Mouse (Mus musculus): ENCODE data around the gene Tm9sf3.
A peak's percentile ranks its signal among the peaks of the same experiment; 100 is the strongest.

Gene Tm9sf3

DNA sequence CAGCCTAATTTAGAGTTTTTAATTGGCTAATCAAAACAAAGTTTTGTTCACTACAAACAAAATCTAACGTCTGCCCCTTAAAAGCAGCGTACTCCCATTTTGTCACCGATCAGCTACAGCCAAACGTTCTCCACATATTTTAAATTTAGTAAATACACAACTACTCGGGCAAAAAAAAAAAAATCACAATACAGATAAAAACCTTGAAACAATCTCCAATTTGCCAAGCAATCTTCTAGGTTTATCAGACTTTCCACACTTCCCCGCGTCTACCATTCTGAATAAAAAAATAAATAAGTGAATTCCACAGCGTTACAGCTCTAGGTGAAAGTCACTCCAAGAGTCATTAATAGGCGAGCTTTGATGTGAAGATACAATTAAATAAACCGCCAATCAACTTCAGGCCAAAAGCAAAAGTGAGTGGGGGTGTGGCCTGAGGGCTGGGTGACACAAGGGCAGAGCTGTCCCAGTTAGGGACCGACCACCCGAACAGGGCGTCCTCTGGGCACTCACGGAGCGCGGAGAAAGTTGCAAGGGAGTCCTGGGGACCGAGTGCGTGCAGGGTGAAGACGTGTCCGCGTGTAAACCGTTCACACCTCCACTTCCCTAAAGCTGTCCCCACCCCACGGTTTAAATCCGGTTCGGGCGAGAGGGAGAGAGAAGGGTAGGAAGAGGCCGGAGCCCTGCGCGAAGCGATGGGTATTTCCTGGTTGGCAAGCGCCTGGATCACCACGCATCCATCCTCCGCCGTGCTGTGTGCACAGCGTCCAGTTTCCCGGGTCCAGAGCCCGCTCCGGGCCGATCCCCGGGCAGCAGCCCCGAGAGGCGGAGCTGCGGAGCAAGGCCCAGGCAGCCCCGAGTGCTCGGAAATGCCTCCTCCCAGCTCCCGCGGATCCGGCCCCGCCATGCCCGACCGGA is 826 bp downstream of the Tm9sf3 start:
- peak; percentile 63 to 68 for DNase-seq (ENCODE audit: low spot score in 2 of 2)

DNA sequence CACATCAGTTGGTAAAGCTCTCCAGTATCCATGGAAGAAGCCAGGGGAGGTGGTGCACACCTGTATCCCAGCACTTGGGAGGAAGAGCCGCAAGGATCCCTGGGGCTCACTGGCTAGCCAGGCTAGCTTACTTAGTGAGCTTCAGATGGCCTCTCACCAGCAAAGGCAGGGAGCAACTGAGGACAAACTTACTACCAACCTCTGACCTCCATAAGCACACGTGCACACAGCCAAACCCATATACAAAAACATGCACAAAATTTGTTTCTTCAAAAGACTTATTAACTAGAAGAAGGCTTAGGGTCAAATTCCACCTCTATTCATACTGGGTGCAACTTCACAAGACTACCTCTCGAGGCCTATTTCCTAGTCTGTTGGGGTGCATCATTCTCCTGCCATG is 3.1 kb downstream of the Tm9sf3 start:
- no peak for DNase-seq (ENCODE audit: low spot score in 2 of 2)

DNA sequence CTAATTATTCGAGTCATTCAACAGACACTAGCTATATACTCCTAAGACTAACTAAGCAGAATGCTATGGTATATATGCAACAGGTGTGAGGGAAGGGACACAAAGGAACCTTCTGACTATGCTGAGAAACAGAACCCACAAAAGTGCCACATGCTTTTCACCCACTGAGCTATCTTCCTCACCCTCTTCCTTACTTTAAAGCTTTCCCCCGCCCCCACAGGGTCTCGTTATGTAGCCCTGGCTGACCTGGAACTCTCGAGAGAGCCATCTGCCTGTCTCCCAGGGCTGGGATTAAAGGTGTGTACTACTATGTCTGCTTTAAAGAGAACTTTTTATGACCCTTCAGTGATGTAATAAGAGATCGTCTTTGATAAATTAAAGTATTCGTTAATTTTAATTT is 4.5 kb downstream of the Tm9sf3 start:
- no peak for DNase-seq (ENCODE audit: low spot score in 2 of 2)

DNA sequence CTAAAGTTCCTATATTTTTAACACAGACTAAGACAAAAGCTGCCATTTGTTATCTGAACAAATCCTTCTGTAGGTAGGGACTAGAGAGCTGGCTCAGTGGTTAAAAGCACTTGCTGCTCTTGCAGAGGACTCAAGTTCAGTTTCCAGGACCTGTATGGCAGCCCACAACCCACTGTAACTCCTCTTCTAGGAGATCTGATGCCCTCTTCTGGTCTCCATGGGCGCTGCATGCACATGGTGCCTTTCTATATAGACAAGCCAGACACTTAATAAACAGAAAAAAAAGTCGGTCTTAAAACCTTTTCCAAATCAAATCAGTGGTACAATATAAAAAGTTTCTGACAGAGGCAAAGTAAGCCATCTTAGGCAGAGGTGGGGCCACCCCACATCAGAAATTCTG is 5.1 kb downstream of the Tm9sf3 start:
- no peak for DNase-seq (ENCODE audit: low spot score in 2 of 2)

DNA sequence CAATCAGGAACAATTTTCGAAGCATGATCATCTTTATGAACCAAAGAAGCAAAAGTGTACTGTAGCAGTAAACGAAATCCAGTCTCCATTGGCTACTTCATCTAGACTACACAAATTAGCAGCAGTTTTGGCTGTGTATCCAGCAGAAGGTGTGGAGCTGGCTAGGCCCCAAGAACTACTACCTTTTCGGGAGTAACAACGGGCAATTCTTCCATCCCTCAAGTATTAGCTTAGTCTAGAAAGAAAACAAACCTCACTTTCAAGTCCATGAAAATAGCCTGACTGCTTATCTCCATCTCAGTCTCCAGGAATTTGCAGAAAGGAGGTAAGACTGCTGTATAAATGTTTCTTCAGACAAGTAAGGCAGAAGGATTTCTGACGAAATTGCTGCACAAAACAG is 9.2 kb downstream of the Tm9sf3 start:
- DNase-seq (ENCODE audit: low spot score in 2 of 2), result no peak

DNA sequence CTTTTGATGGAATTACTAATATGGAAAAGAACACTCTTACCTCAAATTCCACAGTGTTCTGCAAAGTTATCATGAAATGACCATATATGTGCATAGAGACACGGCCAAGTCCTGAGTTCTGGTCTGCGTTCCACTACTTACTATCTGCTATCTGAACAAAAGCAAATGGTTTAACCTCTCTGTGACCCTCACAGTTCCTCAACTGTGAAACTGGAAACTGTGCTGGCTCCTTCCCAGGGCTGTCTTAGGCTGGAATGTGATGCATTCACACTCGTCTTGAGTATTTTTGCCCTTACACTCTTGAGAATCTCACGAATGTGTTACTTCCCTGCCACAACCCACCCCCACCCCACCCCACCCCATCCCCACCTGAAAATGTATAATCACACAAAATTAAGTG is 14.8 kb downstream of the Tm9sf3 start:
- DNase-seq (ENCODE audit: low spot score in 2 of 2), result no peak

DNA sequence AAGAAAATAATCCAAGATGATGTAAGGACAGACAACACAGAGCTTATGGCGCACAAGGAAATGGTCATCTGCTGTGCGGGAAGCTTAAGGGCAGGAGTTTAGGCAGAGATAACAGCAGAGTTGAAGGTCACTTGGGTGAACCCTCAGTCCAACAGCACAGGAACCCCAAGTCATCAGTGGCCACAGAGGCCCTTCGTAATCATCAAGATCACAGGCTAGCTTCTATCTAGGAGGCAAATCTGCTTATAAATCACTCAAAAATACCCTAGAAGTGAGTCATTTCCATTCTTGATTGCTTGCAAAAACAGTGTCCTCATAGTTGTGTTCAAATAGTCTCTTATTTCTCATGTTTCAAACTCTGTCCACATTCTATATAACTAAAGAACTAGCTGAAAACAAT is 15.5 kb downstream of the Tm9sf3 start:
- DNase-seq (ENCODE audit: low spot score in 2 of 2), result no peak

DNA sequence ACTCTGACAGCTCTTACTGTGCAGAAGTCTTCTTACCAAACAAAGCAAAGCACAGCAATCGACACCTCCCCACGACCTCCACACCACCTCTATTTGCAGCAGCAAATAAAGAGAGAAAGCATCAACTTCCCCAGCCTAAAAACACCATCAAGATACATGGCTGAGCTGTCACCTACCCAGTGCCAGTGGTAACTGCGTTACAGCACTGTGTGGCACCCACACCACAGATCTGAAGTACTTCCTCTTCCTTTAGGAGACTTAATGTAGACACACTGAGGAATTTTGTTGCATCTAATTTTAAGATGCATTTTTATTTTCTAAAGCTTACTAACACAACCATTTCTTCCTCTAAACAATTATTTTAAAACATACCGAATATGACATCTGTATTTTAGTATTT is 17.5 kb downstream of the Tm9sf3 start:
- no peak for DNase-seq (ENCODE audit: low spot score in 2 of 2)

DNA sequence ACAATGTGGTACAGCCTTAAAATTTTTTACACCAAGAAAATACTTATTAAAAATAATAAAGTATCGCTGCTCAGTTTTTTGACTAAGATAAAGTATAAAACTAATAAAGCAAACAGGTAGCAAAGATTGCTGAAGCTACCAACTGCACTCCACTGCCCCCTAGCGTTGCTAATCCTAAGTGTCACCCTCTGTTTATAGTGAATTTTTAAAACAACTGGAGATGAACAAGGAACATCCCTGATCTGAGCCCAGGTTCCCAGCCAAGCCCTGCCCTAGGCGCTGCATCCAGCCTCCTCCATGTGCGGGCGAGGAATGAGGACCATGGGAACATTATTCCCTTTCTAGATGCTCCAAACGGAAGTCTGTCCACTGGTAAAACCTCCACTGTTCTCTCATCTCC is 19.2 kb downstream of the Tm9sf3 start:
- no peak for DNase-seq (ENCODE audit: low spot score in 2 of 2)

DNA sequence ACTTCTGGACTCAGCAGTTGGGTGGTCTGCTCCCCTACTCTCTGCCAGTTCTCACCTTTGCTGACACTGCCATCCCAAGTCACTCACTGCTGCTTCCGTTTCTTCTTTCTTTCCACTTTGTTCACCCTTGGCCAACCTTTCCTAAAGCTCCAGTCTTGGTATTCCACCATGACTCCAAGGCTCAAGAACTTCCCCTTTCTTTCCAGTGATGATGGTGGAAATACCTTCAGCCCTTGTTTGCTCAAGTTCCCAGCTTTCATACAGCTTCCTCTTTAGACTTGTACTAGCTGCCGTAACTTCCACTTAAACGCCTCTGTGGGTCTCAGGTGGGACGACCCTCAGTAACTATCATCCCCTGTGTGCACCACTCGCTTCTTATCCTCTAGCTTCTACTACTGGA is 21.8 kb downstream of the Tm9sf3 start:
- DNase-seq (ENCODE audit: low spot score in 2 of 2), result no peak

DNA sequence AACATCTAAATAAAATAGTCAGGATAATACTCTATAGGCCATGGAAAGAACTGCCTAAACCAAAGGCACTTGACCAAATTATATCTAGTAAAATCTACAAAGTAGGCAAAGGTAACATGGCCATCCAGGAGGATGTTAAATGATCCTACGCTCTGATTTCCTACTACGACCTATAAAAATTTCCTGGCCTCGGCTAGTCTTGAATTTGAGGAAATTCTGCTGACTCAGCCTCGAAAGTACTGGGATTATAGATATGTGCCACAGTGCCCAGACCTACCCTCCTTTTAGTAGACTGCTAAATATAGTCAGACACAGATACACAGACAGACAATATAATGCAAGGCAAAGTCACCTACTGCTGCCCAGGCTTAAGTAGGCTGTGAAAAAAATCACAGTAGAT is 30.1 kb downstream of the Tm9sf3 start:
- DNase-seq (ENCODE audit: low spot score in 2 of 2), result no peak

DNA sequence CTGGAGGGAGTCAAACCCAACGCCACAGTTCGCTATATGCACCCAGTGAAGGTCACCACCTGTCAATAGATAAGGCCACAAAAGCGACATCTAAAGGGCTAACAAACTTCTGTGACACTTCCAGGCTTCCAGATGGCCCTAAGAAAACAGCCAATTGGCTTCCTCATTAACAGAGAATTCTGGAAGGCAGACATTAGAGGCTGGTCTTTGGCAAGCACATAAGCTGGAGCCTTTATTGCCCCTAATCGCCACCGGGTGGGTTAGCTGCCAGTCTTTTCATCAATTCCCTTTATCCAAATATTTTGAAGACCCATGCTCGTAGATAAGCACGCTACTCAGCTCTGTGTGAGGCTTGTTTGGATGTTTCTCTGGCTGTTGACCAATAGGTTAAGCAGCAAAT is 55.5 kb downstream of the Tm9sf3 start:
- no peak for DNase-seq (ENCODE audit: low spot score in 2 of 2)

DNA sequence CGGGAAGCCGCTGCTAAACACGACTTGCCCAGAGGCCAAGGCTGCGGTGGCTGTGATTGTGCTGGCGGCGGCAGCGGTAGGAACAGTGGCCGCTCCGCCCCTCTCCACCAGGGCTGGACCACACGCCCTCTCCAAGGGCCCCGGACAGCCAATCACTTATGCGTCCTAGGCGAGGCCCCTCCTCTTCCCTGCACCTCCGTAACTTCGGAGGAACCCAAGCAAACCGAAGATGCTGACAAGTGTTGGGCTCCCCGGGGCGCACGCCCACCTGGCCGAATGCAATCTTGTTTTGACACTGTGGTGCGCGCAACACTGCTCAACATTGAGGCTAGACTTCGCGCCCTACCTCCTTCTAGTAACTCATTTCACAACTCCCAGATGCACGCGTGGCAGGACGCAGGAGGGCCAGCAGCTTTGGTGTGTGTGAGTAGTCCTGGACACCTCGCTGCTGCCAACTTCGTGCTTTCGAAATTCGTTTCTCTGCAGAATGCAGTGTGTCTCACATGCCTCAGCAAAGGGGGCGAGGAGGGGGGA is 56.9 kb downstream of the Tm9sf3 start, which contains the start of gene Tll2:
Gene Tll2 (minus strand): TSS at position 25 of the 534 bp plus-strand sequence.
- DNase-seq (ENCODE audit: low spot score in 2 of 2), result peak in 1 of 2 experiments; percentile 33

DNA sequence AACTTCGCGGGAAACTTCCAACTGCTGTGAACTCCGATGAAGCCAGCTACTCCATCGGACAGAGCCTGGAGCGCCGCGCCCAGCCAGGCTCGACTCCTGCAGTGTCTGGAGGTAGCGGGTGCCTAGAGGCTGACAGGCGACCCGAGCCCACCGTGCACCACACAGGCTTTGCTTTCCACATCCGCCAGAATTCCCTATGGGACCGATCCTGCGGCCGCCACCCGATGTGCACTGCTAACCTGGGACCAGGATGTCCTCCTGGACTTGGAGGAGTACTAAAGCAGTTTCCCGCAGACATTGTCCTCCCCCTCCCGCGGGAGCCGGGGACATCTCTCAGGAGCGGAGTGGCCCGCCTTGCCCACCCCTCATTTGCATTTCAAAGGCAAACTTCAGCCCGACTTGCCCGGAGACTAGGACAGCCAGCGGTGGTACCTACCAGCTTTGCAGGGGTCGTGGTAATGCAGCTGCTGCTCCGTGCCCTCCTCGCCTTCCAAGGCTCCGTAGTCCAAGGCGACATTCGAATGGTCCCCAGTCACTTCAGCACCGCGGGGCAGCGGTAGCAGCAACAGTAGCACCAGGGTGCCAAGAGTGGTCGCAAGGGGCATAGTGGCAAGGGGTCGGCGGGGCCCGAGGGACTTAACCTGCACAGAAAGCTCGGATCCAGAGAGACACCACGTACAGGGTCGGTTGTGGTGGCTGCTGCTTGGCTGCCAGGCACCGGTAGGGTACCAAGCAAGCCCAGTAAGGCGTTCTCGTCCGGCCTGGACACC is 57.6 kb downstream of the Tm9sf3 start:
- DNase-seq (ENCODE audit: low spot score in 2 of 2), result no peak

DNA sequence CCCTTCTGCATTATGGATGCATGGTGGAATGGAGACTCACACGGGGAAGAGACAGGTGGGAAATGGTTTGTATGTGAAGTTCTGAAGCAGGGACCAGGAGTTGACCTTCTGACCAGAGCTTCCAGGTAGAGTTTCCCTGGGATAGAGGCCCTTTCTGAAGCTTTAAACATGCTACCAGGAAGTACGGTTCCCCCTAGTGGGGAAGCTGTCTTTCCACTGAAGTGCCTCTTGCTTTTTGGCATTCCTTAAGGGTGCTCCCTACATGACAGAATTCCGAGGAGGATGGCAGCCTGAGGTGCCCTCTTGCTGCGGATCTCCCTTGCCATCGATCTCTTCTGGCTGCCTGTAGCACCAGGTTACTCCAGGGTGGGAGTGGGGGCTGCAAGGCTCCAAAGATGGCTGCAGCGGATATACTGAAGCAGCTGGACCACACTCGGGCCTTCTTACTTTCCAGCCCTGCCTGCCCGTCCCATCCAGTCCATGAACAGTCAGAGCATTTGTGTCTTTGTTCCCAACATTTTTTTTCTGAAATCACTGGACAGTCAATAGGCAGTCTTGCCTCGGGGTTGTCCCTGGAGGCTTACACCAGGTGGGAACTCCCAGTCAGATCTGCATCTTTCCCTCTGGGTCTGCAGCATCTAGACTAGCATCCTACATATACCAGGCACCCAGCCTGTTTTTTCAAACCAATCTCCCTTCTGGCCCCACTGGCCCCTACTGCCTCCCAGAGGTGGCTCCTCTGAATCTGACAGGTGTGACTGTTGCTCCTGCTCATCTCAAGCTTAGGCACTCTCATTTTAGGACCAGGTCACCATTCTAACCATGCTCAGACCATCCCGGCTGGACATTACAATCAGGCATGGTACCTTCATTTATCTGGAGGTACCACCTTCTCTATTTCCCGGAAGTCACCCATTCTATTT is 59.4 kb downstream of the Tm9sf3 start:
- no peak for DNase-seq (ENCODE audit: low spot score in 2 of 2)

DNA sequence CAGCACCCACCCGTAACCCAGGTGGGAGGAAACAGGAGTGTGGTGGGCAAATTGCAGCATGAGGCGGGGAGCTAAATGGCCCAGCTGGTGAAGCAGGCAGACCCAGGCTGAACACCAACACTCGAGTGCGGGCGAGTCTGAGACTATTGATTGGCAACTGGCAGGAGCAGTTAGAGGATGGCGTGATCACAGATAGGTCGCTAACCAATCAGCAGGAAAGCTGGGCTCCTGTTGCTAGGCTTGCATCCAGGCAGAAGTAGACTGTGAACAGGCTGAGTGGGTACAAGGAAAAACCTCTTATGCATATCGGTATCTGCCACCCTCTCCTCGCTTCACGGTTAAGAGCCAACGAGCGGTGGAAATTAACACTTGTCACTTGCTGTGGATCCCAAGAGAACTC is 66.2 kb downstream of the Tm9sf3 start:
- no peak for DNase-seq (ENCODE audit: low spot score in 2 of 2)

DNA sequence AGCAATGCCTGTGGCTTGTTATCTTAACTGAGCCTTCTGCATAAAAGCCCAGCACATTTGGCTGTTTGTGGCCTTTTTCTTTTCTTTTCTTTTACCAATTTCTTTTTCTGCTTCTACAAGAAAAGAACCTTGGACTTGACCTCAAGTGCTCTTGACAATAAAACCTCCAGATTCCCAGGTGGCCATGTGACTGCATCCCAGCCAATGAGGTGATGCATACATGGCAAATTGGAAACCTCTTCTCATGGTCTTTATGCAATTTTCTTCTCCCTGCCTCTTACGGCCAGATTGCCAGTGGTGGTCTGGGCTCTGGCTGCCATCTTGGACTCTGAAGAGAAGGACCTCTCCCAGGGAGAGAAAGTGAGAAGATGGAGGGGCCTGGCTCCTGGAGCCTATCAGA is 70.4 kb downstream of the Tm9sf3 start:
- no peak for DNase-seq (ENCODE audit: low spot score in 2 of 2)

DNA sequence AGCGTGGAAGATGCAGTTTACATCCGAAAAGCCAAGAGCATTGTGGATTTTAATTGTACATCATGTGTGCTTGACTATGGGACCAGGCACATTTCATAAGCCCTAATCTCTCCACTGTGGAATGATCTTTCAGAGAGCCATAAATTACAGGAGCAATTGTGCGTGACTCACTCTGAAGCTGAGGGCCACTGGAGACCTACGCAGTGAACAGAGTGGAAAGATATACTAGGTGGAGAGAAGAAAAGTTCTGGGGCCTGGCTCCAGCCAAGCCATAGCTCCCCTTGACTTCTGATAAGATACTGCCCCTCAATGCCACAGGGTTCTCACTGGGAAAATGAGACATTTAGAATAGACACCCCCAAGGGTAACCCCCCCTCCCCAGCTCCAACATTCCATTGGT is 70.8 kb downstream of the Tm9sf3 start:
- DNase-seq (ENCODE audit: low spot score in 2 of 2), result no peak

DNA sequence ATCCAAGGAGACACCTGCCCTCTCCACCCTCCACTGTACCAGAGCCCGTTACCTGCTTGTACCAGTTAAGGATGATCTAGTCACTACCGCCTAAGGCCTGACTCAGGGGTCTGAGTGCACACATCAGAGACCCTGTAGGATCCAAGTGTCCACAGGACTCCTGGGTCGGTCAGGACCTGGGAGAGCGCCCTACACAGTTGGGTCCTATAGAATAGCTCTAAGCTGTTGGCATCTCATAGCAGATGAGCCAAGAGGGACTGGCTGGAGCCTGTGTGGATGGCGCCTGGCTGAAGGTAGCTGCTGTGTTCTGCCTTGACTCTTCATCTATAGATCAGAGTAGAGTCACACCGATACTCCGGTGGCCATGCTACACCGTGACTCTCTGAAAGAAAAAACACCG is 72.1 kb downstream of the Tm9sf3 start:
- DNase-seq (ENCODE audit: low spot score in 2 of 2), result no peak

DNA sequence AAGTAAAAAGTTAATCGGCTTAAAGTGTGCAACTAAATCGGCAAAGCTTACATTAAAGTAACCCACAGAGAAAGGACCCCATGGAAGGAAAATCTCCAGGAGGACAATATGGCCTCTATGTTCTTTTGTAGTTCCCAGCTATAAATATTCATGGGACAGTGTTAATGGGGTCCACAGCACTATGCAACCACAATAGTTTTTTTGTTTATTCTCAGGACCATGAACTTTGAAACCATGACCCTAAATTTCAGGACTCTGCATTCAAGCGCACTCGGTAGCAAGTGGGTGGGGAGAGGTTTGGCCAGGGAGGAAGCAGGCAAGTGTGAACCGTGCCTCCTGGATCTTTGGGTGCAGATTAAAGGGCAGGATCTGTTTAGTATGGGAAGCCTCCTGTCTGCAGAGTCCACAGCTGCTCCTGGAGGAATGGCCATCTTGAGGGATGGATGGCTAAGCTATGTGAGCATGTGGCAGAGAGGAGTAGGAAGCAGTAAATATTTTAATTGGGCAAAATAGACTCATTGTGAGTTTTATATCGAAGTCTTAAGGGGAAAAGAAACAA is 72.8 kb downstream of the Tm9sf3 start:
- no peak for DNase-seq (ENCODE audit: low spot score in 2 of 2)

DNA sequence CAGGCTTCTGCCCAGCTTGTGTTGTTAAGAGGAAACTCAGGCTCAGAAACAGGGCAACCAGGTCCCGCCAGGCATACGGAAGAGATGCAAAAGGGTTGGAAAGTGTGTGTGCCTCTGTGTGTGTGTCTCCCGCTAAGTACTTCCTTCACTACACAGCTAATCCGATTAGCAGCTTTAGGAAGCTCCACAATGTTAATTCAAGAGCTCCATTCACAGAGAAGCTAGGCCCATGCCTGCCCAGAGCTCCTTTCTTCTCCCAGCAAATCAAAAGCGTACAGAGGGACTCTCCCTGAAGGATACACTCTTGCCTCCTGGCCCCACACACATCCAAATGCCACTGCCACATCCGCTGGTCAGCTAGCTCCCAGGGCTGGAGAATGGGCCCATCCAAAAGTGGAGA is 86.5 kb downstream of the Tm9sf3 start:
- no peak for DNase-seq (ENCODE audit: low spot score in 2 of 2)

Measured in urinary bladder, postnatal 4 days (tissue).